Mouse (Mus musculus): ENCODE measurements around the gene Tnk1.

Tnk1 gene

GRCm38 (mm10) chr11:69858113-69858998 is at the start of gene Tnk1:
Tnk1 (minus strand) TSS chr11:69858730.
- no peak for DNase-seq

DNA sequence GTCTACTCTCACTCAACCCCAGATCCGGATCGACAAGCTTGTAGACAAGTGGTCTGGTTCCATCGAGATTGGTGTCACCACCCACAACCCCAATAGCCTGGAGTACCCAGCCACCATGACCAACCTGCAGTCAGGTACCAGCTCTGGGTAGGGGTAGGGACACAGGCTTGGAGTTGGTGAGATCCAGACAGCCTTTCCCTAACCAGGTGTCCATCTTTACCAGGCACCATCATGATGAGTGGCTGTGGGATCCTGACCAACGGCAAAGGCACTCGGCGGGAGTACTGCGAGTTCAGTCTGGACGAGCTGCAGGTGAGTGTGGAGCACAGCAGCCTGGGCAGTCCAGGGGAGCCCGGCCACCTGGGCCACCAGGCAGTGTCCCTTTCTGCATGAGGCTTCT is 45.8 kb upstream of the Tnk1 start:
- no peak for DNase-seq

GRCm38 (mm10) chr11:69902972-69903371 is 44.4 kb upstream of the Tnk1 start:
- DNase-seq, result no peak

DNA sequence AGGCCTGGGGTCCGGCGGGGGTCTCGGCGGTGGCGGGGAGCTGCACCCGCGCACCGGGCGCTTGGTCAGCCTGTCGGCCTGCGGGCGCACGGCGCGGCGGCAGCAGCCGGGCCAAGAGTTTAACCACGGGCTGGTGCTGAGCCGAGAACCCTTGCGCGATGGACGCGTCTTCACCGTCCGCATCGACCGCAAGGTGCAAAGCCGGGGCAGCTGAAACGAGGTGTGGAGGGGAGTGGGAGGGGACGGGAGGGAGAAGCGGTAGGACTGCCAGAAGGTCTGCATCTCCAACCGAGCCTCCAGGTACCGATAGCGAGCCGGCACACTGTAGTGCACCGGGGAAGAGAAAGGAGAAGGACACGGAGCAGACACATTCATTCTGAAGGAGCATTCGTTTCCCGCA is 43.5 kb upstream of the Tnk1 start:
- DNase-seq, result no peak

DNA sequence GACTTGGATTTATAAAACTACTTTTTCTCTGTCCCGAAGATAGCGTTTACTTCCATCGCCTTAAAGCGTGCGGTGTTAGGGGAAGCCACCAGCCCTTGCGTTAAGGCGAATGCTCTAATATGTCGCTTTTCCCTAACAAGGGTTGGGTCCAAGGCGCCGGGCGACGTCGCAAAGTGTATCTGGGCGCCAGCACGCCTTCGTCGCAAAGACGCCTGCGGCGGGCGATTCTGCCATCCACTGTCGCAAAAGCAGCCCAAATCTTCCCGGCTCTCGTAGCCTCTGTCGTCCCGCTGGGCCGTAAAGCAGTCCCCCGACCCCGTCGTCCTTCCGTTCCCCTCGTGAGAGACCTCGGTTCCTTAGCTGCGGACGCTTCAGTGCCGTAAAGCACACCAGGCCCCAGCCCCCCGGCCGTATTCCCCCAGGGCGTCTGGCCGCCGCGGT is 42.9 kb upstream of the Tnk1 start:
- peak; percentile 93 for DNase-seq

- DNase-seq, result peak; percentile 91
Observed at GRCm38 (mm10) chr11:69900471-69901405, 42.2 kb upstream of the Tnk1 start, which contains the start of the genes 2810408A11Rik and Neurl4. 2810408A11Rik (minus strand) TSS chr11:69900987. Neurl4 (plus strand) TSS chr11:69901072.

GRCm38 (mm10) chr11:69899870-69900269 is 41.3 kb upstream of the Tnk1 start:
- DNase-seq, result peak; percentile 33

DNA sequence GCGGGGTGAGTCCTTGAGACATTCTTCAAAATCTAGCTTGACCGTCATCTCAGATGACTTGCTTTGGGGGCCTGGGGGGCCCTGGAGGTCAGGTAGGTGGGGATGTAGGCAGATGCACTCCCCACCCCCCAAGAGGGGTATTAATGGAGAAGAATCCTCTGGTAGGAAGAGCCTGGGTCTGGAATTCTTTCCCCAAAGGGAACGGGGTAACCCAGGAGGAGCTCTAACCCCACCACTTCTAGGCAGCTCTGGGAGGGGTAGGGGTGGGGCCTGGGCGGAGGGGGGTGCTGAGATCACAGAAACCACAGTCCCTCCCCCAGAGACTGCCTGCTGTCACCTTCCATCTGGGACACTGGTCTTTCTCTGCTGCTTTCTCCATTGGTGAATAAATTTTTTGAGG is 36.8 kb upstream of the Tnk1 start, which contains the start of gene Acap1:
Gene Acap1 (minus strand): TSS at position 249 of the 400 bp plus-strand sequence.
- peak; percentile 83 for DNase-seq

GRCm38 (mm10) chr11:69894671-69895070 is 36.1 kb upstream of the Tnk1 start:
- peak; percentile 92 for DNase-seq

DNA sequence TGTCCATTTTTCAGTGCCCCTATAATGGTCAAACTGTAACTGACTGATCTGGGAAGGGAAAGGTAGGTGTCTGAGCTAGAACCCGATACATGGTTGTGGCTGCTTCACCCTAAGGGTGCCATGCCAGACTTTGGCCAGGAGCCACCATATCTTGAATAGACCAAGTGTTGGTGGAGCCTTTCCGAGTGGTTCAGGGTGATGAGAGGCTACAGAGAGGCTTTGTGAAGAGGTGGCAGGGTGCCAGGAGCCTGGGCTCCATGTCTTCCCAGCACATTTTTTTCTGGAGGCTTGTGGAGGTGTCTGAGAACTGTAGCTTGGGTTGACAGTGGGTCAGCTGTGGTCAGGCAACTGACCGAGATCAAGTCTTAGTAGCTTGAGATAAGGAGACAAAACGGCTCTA is 33.0 kb upstream of the Tnk1 start:
- DNase-seq, result no peak

DNA sequence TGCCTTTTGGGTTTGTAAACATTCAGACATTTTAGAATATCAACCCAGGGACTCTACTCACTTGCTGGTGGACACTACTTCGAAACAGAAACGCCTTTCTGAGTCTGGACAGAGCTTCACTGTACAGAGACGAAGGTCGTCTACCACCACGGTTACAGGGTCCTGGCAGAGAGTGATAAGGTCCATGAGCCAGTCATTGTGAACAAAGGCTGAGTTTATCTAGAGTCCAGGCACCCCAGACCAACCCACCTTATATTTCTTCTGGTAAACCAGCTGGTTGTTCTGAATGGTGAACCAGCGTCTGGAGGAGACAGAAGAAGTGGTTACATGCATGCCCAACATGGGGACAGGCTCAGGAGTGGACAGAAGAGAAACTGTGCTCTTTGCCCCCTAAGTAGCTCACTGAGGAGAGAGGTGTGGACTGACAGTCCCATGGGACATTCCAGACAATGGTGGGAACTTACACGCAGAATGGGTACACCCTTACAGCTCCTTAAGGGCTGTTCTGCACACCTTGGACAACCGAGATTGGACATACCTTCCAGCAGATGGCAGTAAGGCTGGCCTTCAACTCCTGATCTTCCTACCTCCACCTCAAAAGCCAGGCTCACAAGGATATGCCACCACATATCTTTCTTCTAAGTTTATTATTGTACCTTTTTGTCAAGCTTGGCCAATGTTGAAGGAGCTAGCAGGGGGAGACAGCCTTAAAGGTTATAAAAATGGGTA is 28.5 kb upstream of the Tnk1 start:
- DNase-seq, result no peak

DNA sequence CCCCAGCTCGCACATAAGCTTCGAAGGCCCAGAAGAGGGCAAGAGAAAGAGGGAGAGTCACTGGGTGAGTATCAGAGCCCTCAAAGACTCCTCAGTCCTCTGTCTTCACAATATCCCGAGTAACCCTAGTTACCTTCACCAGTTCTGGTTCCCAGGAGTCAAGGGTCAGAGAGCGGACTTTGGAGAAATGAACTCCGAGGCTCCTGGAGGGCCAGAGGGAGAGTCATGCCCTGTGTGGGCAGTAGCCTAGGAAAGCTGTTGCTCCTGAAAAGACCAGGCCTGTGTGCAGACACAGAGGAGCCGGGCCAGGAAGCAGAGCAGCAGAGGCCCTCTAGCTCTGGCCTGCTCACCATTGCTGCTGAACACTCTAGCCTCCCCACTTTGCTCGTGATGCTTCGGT is 26.1 kb upstream of the Tnk1 start:
- DNase-seq, result no peak

- DNase-seq, result no peak
Observed at GRCm38 (mm10) chr11:69884240-69884639, 25.7 kb upstream of the Tnk1 start.

- no peak for DNase-seq
Observed at GRCm38 (mm10) chr11:69883527-69884151, 25.1 kb upstream of the Tnk1 start.

- peak; percentile 72 for DNase-seq
Observed at GRCm38 (mm10) chr11:69883066-69883465, 24.5 kb upstream of the Tnk1 start.

- no peak for DNase-seq
Observed at GRCm38 (mm10) chr11:69881787-69882670, 23.5 kb upstream of the Tnk1 start.

DNA sequence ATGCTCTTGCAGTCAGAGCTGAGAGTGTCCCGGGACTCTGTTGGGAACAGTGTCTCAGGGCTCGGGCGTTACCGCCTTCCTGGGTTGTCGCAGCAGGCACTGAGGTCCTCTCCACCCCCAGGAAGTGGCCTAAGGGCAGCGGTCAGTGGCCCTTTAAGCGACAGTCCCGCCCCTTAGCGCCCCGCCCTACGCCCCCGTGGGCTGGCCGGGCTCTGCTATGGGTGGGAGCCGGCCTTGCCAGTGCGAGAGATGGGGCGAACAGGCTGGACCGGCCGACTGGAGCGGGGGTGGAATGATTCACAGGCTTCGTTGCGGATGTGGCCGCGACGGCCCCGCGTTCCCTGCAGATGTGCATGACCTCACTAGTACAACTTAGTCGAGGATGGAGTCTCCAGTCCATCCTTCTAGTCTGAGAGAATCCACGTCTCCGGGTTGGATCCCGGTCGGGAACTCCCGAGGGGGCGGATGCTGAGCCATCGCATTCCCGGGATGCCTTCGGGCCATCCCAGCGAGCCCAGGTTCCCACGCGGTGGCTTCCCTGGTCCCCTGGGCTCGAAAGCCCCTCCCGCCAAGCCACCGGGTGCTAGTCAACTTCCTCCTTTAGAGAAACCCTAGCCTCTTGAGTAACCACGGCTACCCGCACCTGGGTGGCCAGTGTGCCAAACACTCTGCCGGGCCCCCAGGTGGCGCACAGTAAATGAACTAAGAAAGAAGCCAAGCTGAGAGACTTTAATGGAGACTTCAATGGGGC is 22.5 kb upstream of the Tnk1 start, which contains the start of gene Kctd11:
Gene Kctd11 (minus strand): TSS at position 554 of the 751 bp plus-strand sequence.
- peak; percentile 75 for DNase-seq

- DNase-seq, result peak; percentile 71
Observed at GRCm38 (mm10) chr11:69880506-69880852, 21.9 kb upstream of the Tnk1 start.

DNA sequence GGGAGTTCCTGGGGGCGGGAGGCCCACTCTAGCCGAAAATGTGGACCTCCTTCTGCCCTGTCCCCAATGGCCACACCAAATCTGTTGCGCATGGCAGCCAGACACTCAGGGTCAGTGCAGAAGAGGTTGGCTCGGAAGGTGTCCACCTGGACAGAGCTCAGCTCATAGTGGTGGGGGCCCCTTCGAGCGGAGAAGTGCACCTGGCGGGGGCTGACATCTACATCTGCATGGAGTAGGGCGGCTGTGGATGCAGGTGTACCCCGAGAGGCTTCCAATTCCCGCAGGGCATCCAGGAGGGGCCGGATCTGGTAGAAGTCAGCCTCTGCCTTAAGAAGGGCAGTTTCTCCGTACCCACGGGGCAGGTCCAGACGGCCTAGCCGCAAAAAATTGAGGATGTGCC is 21.2 kb upstream of the Tnk1 start:
- DNase-seq, result no peak

- DNase-seq, result no peak
Observed at GRCm38 (mm10) chr11:69878952-69879351, 20.4 kb upstream of the Tnk1 start.

Data from thymus, postnatal 25 days (tissue).